Mouse (Mus musculus) kidney, adult 2 months (tissue): Measurements from ENCODE around the gene Atrnl1.

Experiments
- CTCF ChIP-seq: fragments of 200-500 bp; conservative IDR thresholded peaks from 2 replicates; pipeline ENCODE4 v1.5.1; 2011; ENCODE audit warnings: low read depth, mild to moderate bottlenecking, control low read depth, low read length, moderate library complexity, mixed read lengths; ENCODE audit not compliant: insufficient read depth, insufficient read length
- POLR2A ChIP-seq: fragments of 200-500 bp; IDR thresholded peaks from one replicate; pipeline ENCODE4 v1.6.1; 2011; ENCODE audit warnings: low read depth, low read length, control low read depth

DNA sequence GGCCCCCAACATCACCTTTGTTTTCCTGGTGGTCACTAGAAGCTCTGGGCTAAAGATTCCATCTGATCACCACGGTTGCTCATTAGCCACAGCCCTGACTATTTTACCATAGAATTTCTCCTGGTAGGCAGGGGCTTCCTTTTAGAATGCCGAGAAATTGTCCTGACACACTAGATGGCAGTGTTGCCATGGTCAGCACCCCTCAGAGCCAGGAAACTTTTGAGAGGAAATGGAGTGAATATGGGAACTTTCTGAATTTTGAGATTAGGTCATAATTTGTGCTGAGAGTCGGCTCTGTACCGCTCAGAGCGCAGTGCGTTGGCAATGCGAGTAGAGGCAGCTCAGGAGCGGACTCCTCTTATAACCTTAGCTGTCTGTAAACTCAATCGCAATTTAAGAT lies 134.7 kb downstream of the Atrnl1 start:
- TF ChIP-seq POLR2A, result no peak
- TF ChIP-seq CTCF, result peak; percentile 54
